Mouse (Mus musculus) neural tube, embryonic 15.5 days (tissue): ENCODE measurements around the gene Nme4. TPM values are rescaled to one million over a fixed set of nuclear protein-coding genes. Genes with fewer than 3 reads are reported as not detected.
"Not testable (repeated sequence)": the region's sequence is repeated elsewhere in the genome, so short reads cannot be mapped to it uniquely, and the experiment has no call there.

ENCODE experiments used
- ATAC-seq: fragments of 200-750 bp; cut with Nextera tagmentation; 2 replicates; pipeline ENCODE4 v1.8.0; 2017; ENCODE audit warnings: mild to moderate bottlenecking, moderate TSS enrichment, moderate library complexity; ENCODE audit not compliant: low FRiP score
- H3K27ac ChIP-seq: fragments of 300-500 bp; sonication (generic); replicated peaks from 2 replicates; pipeline ENCODE4 v1.5.1; 2015; ENCODE audit warnings: mild to moderate bottlenecking, inconsistent platforms
- H3K27me3 ChIP-seq: fragments of 300-500 bp; sonication (generic); replicated peaks from 2 replicates; pipeline ENCODE4 v1.6.1; 2015; ENCODE audit warnings: inconsistent platforms
- H3K36me3 ChIP-seq: fragments of 300-500 bp; sonication (generic); 2 replicates; pipeline ENCODE4 v1.6.1; 2015; ENCODE audit warnings: inconsistent platforms
- H3K4me1 ChIP-seq: fragments of 300-500 bp; sonication (generic); 2 replicates; pipeline ENCODE4 v1.6.1; 2015; ENCODE audit warnings: inconsistent platforms
- H3K4me2 ChIP-seq: fragments of 300-500 bp; sonication (generic); 2 replicates; pipeline ENCODE4 v1.6.1; 2015; ENCODE audit warnings: inconsistent platforms, mild to moderate bottlenecking, moderate library complexity
- H3K4me3 ChIP-seq: fragments of 300-500 bp; sonication (generic); replicated peaks from 2 replicates; pipeline ENCODE4 v1.5.1; 2015; ENCODE audit warnings: mild to moderate bottlenecking, inconsistent platforms
- H3K9ac ChIP-seq: fragments of 300-500 bp; sonication (generic); replicated peaks from 2 replicates; pipeline ENCODE4 v1.6.1; 2015; ENCODE audit warnings: mild to moderate bottlenecking, inconsistent platforms
- H3K9me3 ChIP-seq: fragments of 300-500 bp; sonication (generic); replicated peaks from 2 replicates; pipeline ENCODE4 v1.6.1; 2016; ENCODE audit warnings: inconsistent platforms
- WGBS: fragments of 180-500 bp; shearing (Covaris S2); methylation state at CpG from one replicate; pipeline ENCODE4 v1.1.7; 2015; ENCODE audit warnings: mixed read lengths; 5-methylcytosine and 5-hydroxymethylcytosine counted together
- polyA plus RNA-seq: library from polyadenylated mRNA; unstranded; fragments of >200 nt; fragmentation: Nextera tagmentation; extraction: Ambion mirVana; gene quantifications from 2 replicates; pipeline ENCODE4 v1.2.1, GENCODE M21; 2015

Nme4 gene
- polyA plus RNA-seq, 1 experiment from 2014 or later: 20.3 TPM

- Histone ChIP-seq H3K4me3 (peak overlapping the region; percentile 67), H3K9ac (peak overlapping the region; percentile 69), H3K4me1 (peaks cover 8% of the 10 kb centered on the region), H3K4me2 (peak overlapping the region; percentile 97), H3K27ac (0 out of 2 replicates have a peak overlapping the region, but pooled peaks have one; percentile 61), H3K27me3 (peaks cover 43% of the 10 kb centered on the region), H3K9me3 (no peaks in the 10 kb centered on the region), H3K36me3 (no peaks in the 10 kb centered on the region)
- no peak for ATAC-seq
- 21% methylated on average over 14 of the region's 14 CpGs for WGBS
These were observed 17.3 kb upstream of the Nme4 start for GRCm38 (mm10) chr17:26112751-26113150.

GRCm38 (mm10) chr17:26111722-26112121, 16.3 kb upstream of the Nme4 start:
- H3K9ac ChIP-seq: no peak overlapping the region
- no peaks in the 10 kb centered on the region for H3K9me3 ChIP-seq
- no peak overlapping the region for H3K27ac ChIP-seq
- peaks cover 8% of the 10 kb centered on the region for H3K4me1 ChIP-seq
- peaks cover 34% of the 10 kb centered on the region for H3K27me3 ChIP-seq
- no peak overlapping the region for H3K4me3 ChIP-seq
- no peak for ATAC-seq
- no peaks in the 10 kb centered on the region for H3K36me3 ChIP-seq
- 26% methylated on average over 4 of the region's 4 CpGs for WGBS
- H3K4me2 ChIP-seq: no peak overlapping the region

GRCm38 (mm10) chr17:26111024-26111423, 15.6 kb upstream of the Nme4 start:
- Histone ChIP-seq H3K4me1 (peaks cover 8% of the 10 kb centered on the region), H3K36me3 (no peaks in the 10 kb centered on the region), H3K27ac (no peak overlapping the region), H3K9ac (no peak overlapping the region), H3K27me3 (peaks cover 29% of the 10 kb centered on the region), H3K4me3 (no peak overlapping the region), H3K4me2 (no peak overlapping the region), H3K9me3 (no peaks in the 10 kb centered on the region)
- WGBS: 6% methylated on average over 4 of the region's 4 CpGs
- no peak for ATAC-seq

GRCm38 (mm10) chr17:26110156-26110555, 14.8 kb upstream of the Nme4 start:
- Histone ChIP-seq H3K4me1 (peaks cover 8% of the 10 kb centered on the region), H3K27me3 (peaks cover 21% of the 10 kb centered on the region), H3K9ac (no peak overlapping the region), H3K4me3 (no peak overlapping the region), H3K9me3 (no peaks in the 10 kb centered on the region), H3K4me2 (no peak overlapping the region), H3K27ac (no peak overlapping the region), H3K36me3 (no peaks in the 10 kb centered on the region)
- WGBS: 33% methylated on average over 4 of the region's 4 CpGs
- no peak for ATAC-seq

- no peak for ATAC-seq
- H3K27me3 ChIP-seq: no peaks in the 10 kb centered on the region; the same call in 1 of the 2 replicates
- 73% methylated on average over 4 of the region's 4 CpGs for WGBS
- no peaks in the 10 kb centered on the region for H3K4me1 ChIP-seq
- no peak overlapping the region for H3K4me3 ChIP-seq
- H3K4me2 ChIP-seq: no peak overlapping the region
- no peak overlapping the region for H3K9ac ChIP-seq
- no peak overlapping the region for H3K27ac ChIP-seq
- H3K9me3 ChIP-seq: no peaks in the 10 kb centered on the region
- H3K36me3 ChIP-seq: no peaks in the 10 kb centered on the region
These were observed 10.2 kb upstream of the Nme4 start for GRCm38 (mm10) chr17:26105619-26106018.

- 47% methylated on average over 3 of the region's 4 CpGs for WGBS
- no peaks in the 10 kb centered on the region for H3K9me3 ChIP-seq
- no peaks in the 10 kb centered on the region for H3K4me1 ChIP-seq
- H3K9ac ChIP-seq: no peak overlapping the region
- no peak for ATAC-seq
- no peak overlapping the region for H3K4me2 ChIP-seq
- no peaks in the 10 kb centered on the region for H3K36me3 ChIP-seq
- no peak overlapping the region for H3K27ac ChIP-seq
- H3K4me3 ChIP-seq: no peak overlapping the region
- H3K27me3 ChIP-seq: no peaks in the 10 kb centered on the region
These were observed 6.1 kb upstream of the Nme4 start for GRCm38 (mm10) chr17:26101478-26101877.

- WGBS: 42% methylated on average over 2 of the region's 2 CpGs
- Histone ChIP-seq H3K27ac (no peak overlapping the region), H3K4me1 (peaks cover 5% of the 10 kb centered on the region; the same call in 1 of the 2 replicates), H3K36me3 (no peaks in the 10 kb centered on the region), H3K9me3 (no peaks in the 10 kb centered on the region), H3K4me2 (no peak overlapping the region), H3K4me3 (no peak overlapping the region), H3K27me3 (no peaks in the 10 kb centered on the region), H3K9ac (no peak overlapping the region)
- no peak for ATAC-seq
These were observed 4.8 kb upstream of the Nme4 start for GRCm38 (mm10) chr17:26100166-26100565.

- H3K4me1 ChIP-seq: peaks cover 12% of the 10 kb centered on the region
- H3K4me2 ChIP-seq, H3K9ac ChIP-seq, H3K9me3 ChIP-seq, H3K4me3 ChIP-seq, ATAC-seq, H3K36me3 ChIP-seq, H3K27me3 ChIP-seq, H3K27ac ChIP-seq: not testable (repeated sequence)
- WGBS: 64% methylated on average over 3 of the region's 3 CpGs
These were observed 3.9 kb upstream of the Nme4 start for GRCm38 (mm10) chr17:26099316-26099715.

- Histone ChIP-seq H3K27me3 (no peaks in the 10 kb centered on the region), H3K9ac (no peak overlapping the region), H3K4me3 (no peak overlapping the region), H3K36me3 (no peaks in the 10 kb centered on the region), H3K27ac (no peak overlapping the region), H3K9me3 (no peaks in the 10 kb centered on the region), H3K4me1 (peaks cover 12% of the 10 kb centered on the region), H3K4me2 (no peak overlapping the region)
- WGBS: 92% methylated on average over 7 of the region's 7 CpGs
- no peak for ATAC-seq
These were observed 3.1 kb upstream of the Nme4 start for GRCm38 (mm10) chr17:26098461-26098860.

- H3K4me3 ChIP-seq: peak overlapping the region; percentile 61
- H3K27ac ChIP-seq: no peak overlapping the region
- no peaks in the 10 kb centered on the region for H3K27me3 ChIP-seq
- H3K9ac ChIP-seq: peak overlapping the region; percentile 66
- no peak for ATAC-seq
- 32% methylated on average over 9 of the region's 9 CpGs for WGBS
- peak overlapping the region; percentile 89 for H3K4me2 ChIP-seq
- no peaks in the 10 kb centered on the region for H3K36me3 ChIP-seq
- H3K4me1 ChIP-seq: peaks cover 14% of the 10 kb centered on the region
- H3K9me3 ChIP-seq: no peaks in the 10 kb centered on the region
These were observed 781 bp downstream of the Nme4 start for GRCm38 (mm10) chr17:26094531-26095110.

GRCm38 (mm10) chr17:26089905-26090632, 5.3 kb downstream of the Nme4 start, which contains the start of gene Decr2:
Gene Decr2 (minus strand): TSS chr17:26090337.
- ATAC-seq: peak; percentile 89
- no peaks in the 10 kb centered on the region for H3K27me3 ChIP-seq
- peak within 1 kb of the TSS; percentile 86 for H3K27ac ChIP-seq
- H3K4me3 ChIP-seq: peak within 1 kb of the TSS; percentile 62
- H3K9ac ChIP-seq: peak within 1 kb of the TSS; percentile 71
- peaks cover 19% of the 10 kb centered on the region for H3K4me1 ChIP-seq
- H3K36me3 ChIP-seq: peaks cover 4% of the 10 kb centered on the region; the same call in 1 of the 2 replicates
- no peaks in the 10 kb centered on the region for H3K9me3 ChIP-seq
- 2% methylated on average over 32 of the region's 32 CpGs for WGBS
- H3K4me2 ChIP-seq: peak within 1 kb of the TSS; percentile 86

- no peak for ATAC-seq
- no peak overlapping the region for H3K4me3 ChIP-seq
- no peaks in the 10 kb centered on the region for H3K27me3 ChIP-seq
- WGBS: 92% methylated on average over 9 of the region's 9 CpGs
- no peak overlapping the region for H3K9ac ChIP-seq
- peaks cover 12% of the 10 kb centered on the region for H3K4me1 ChIP-seq
- H3K9me3 ChIP-seq: no peaks in the 10 kb centered on the region
- H3K27ac ChIP-seq: no peak overlapping the region
- H3K36me3 ChIP-seq: peaks cover 10% of the 10 kb centered on the region
- no peak overlapping the region for H3K4me2 ChIP-seq
These were observed 8.3 kb downstream of the Nme4 start for GRCm38 (mm10) chr17:26087059-26087564.
